Mouse (Mus musculus): ENCODE measurements at regions not wholly inside any gene's neighbourhood (a gene's known extent, or its start where the extent isn't known, plus 50 kb on each side); places are given as distances from the start of the nearest gene placed in this dataset.

DNA sequence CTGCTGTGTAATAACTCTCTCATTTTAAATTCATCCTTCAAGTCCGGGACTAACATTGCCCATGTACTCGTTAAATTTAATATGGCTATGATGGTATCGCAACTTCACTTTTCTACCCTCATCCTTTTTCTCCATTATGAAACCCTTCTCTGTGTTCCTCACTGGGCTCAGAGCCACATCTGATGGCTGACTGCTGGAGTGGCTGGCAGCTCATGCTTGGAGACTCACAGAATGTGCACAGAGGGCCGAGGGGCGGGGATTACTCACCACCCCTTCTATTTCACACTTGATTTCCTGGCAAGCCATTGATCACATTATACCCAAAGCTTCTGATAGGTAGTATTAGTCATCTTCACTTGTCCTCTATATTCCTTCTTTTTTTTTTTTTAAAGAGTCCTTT lies 81.1 kb upstream of the Vwde start:
- DNase-seq (ENCODE audit: low spot score) (no peak), ATAC-seq (ENCODE audit: insufficient read depth, low FRiP score, low TSS enrichment) (no peak)
- Histone ChIP-seq H3K27ac (ENCODE audit: low read depth, low read length) (no peak overlapping the region), H3K4me1 (ENCODE audit: control insufficient read depth, insufficient read depth, low read length) (no peaks in the 10 kb centered on the region), H3K9ac (ENCODE audit: low read length) (no peak overlapping the region), H3K36me3 (ENCODE audit: control insufficient read depth, insufficient read depth, low read length) (no peaks in the 10 kb centered on the region), H3K4me3 (ENCODE audit: low read depth, low read length) (no peak overlapping the region), H3K9me3 (ENCODE audit: control insufficient read depth, low read length) (no peaks in the 10 kb centered on the region), H3K27me3 (ENCODE audit: control insufficient read depth, insufficient read depth, low read length) (no peaks in the 10 kb centered on the region), H3K4me2 (ENCODE audit: low read depth) (no peak overlapping the region)
- WGBS: 88% methylated on average over 5 of the region's 5 CpGs

DNA sequence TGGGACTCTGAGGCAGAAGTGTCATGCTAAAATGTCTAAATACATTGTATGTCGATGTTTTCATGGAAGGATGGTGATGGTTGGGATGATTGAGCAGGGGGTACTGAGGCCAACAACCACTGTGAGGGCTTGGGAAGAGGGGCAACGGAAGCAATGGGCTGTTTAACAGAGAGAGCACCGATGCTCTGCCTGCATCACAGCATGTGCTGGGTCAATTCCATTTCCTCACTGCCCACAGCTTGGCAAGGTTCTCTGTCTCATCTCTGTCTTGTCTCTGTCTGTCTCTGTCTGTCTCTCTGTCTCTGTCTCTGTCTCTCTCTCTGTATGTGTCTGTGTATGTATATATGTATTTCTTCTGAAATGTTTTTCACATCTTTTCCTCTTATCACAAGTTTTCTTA lies 73.4 kb upstream of the Vwde start:
- Histone ChIP-seq H3K4me1 (ENCODE audit: control insufficient read depth, insufficient read depth, low read length) (no peaks in the 10 kb centered on the region), H3K27me3 (ENCODE audit: control insufficient read depth, insufficient read depth, low read length) (no peaks in the 10 kb centered on the region), H3K4me2 (ENCODE audit: low read depth) (no peak overlapping the region), H3K36me3 (ENCODE audit: control insufficient read depth, insufficient read depth, low read length) (no peaks in the 10 kb centered on the region), H3K4me3 (ENCODE audit: low read depth, low read length) (no peak overlapping the region), H3K27ac (ENCODE audit: low read depth, low read length) (no peak overlapping the region), H3K9me3 (ENCODE audit: control insufficient read depth, low read length) (no peaks in the 10 kb centered on the region), H3K9ac (ENCODE audit: low read length) (no peak overlapping the region)
- ATAC-seq (ENCODE audit: insufficient read depth, low FRiP score, low TSS enrichment) (no peak), DNase-seq (ENCODE audit: low spot score) (no peak)
- WGBS: 81% methylated on average over 3 of the region's 3 CpGs

DNA sequence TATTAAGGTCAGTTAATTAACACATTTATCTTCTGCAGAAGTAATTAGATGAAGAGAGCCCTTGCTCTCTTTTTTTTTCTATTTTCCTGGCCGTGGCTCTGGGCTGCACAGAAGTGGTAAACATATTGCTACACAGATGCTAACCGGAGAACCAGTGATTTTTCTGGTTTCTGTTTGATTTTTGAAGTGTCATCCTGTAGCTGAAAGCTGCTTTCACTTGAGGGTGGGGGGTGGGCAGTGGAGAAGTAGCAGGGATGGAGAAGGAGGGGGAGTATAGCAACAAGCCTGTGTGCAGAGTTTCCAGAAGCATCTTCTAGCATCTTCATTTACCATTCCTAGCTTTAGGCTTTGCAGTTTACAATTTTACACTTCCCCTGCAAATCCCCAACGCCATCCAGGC lies 72.3 kb upstream of the Vwde start:
- H3K27ac ChIP-seq (ENCODE audit: low read depth, low read length): no peak overlapping the region
- no peaks in the 10 kb centered on the region for H3K4me1 ChIP-seq (ENCODE audit: control insufficient read depth, insufficient read depth, low read length)
- no peak overlapping the region for H3K4me3 ChIP-seq (ENCODE audit: low read depth, low read length)
- no peak overlapping the region for H3K9ac ChIP-seq (ENCODE audit: low read length)
- no peaks in the 10 kb centered on the region for H3K36me3 ChIP-seq (ENCODE audit: control insufficient read depth, insufficient read depth, low read length)
- no peaks in the 10 kb centered on the region for H3K9me3 ChIP-seq (ENCODE audit: control insufficient read depth, low read length)
- H3K4me2 ChIP-seq (ENCODE audit: low read depth): no peak overlapping the region
- 87% methylated on average over 3 of the region's 3 CpGs for WGBS
- ATAC-seq (ENCODE audit: insufficient read depth, low FRiP score, low TSS enrichment): no peak
- H3K27me3 ChIP-seq (ENCODE audit: control insufficient read depth, insufficient read depth, low read length): no peaks in the 10 kb centered on the region
- DNase-seq (ENCODE audit: low spot score): no peak

DNA sequence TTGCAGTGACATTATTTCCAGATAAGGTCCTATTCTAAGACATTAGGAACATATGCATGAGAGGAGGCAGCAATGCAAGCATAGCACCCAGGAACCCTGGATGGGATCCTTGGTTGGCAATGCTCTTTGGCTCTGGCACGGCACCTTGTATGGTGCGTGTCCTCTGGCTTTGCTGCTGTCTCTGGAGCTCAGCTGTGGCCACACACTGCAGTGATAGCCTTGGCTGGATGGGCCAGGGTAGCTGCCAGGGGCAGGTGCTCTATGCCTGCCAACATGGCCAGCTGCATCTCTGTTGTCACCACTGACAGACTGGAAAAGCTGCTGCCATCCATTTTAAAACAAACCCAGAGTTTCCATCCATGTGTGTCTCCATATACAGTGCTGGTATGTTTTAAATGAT lies 71.3 kb upstream of the Vwde start:
- Histone ChIP-seq H3K4me2 (ENCODE audit: low read depth) (no peak overlapping the region), H3K36me3 (ENCODE audit: control insufficient read depth, insufficient read depth, low read length) (no peaks in the 10 kb centered on the region), H3K4me3 (ENCODE audit: low read depth, low read length) (no peak overlapping the region), H3K9ac (ENCODE audit: low read length) (no peak overlapping the region), H3K27ac (ENCODE audit: low read depth, low read length) (no peak overlapping the region), H3K27me3 (ENCODE audit: control insufficient read depth, insufficient read depth, low read length) (no peaks in the 10 kb centered on the region), H3K4me1 (ENCODE audit: control insufficient read depth, insufficient read depth, low read length) (no peaks in the 10 kb centered on the region), H3K9me3 (ENCODE audit: control insufficient read depth, low read length) (no peaks in the 10 kb centered on the region)
- ATAC-seq (ENCODE audit: insufficient read depth, low FRiP score, low TSS enrichment) (no peak), DNase-seq (ENCODE audit: low spot score) (no peak)
- 86% methylated on average over 2 of the region's 2 CpGs for WGBS

DNA sequence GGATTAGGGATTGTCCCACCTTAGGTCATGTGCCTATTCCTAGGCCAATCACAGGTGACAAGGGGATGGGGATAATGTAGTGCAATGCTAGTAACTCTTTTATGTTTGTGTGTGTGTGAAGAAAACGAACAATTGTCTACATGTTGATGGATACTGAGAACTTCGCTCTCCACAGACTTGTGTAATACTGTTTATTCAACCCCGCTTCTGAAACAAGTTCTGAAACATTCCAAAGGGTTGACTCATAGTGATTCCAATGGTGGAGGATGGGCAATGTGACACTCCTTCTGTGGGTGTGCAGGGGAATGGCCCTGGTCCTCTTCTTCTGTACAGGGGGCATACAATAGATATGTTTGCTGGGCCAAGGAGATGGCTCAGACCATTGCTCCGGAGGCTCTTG lies 69.6 kb upstream of the Vwde start:
- Histone ChIP-seq H3K4me2 (ENCODE audit: low read depth) (no peak overlapping the region), H3K9ac (ENCODE audit: low read length) (no peak overlapping the region), H3K4me1 (ENCODE audit: control insufficient read depth, insufficient read depth, low read length) (no peaks in the 10 kb centered on the region), H3K27me3 (ENCODE audit: control insufficient read depth, insufficient read depth, low read length) (no peaks in the 10 kb centered on the region), H3K27ac (ENCODE audit: low read depth, low read length) (no peak overlapping the region), H3K9me3 (ENCODE audit: control insufficient read depth, low read length) (no peaks in the 10 kb centered on the region), H3K36me3 (ENCODE audit: control insufficient read depth, insufficient read depth, low read length) (no peaks in the 10 kb centered on the region), H3K4me3 (ENCODE audit: low read depth, low read length) (no peak overlapping the region)
- DNase-seq (ENCODE audit: low spot score): no peak
- ATAC-seq (ENCODE audit: insufficient read depth, low FRiP score, low TSS enrichment): no peak
- WGBS: 85% methylated on average over 4 of the region's 4 CpGs

DNA sequence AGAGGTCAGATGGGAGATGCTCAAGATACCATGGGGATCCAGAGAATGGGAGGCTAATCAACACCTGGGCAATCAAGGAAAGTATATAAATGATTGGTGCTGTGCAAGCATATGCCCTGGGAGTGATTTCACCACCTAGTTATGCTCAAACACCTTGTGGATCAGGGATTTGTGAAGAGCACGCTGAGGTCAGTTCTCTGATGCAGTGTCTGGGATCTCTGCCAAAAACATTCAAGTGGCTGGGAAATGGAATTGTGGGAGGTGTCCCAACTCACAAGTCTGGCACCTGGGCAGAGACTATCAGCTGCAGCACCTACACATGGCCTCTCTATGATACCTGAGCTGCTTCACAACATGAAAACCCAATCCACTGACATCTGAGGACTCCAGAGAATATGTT lies 63.7 kb upstream of the Vwde start:
- Histone ChIP-seq H3K36me3 (ENCODE audit: control insufficient read depth, insufficient read depth, low read length) (no peaks in the 10 kb centered on the region), H3K4me3 (ENCODE audit: low read depth, low read length) (no peak overlapping the region), H3K9me3 (ENCODE audit: control insufficient read depth, low read length) (no peaks in the 10 kb centered on the region), H3K27me3 (ENCODE audit: control insufficient read depth, insufficient read depth, low read length) (no peaks in the 10 kb centered on the region), H3K27ac (ENCODE audit: low read depth, low read length) (no peak overlapping the region), H3K4me2 (ENCODE audit: low read depth) (no peak overlapping the region), H3K4me1 (ENCODE audit: control insufficient read depth, insufficient read depth, low read length) (no peaks in the 10 kb centered on the region), H3K9ac (ENCODE audit: low read length) (no peak overlapping the region)
- DNase-seq (ENCODE audit: low spot score) (no peak), ATAC-seq (ENCODE audit: insufficient read depth, low FRiP score, low TSS enrichment) (no peak)
- WGBS: 87% methylated on average over 1 of the region's 1 CpGs

DNA sequence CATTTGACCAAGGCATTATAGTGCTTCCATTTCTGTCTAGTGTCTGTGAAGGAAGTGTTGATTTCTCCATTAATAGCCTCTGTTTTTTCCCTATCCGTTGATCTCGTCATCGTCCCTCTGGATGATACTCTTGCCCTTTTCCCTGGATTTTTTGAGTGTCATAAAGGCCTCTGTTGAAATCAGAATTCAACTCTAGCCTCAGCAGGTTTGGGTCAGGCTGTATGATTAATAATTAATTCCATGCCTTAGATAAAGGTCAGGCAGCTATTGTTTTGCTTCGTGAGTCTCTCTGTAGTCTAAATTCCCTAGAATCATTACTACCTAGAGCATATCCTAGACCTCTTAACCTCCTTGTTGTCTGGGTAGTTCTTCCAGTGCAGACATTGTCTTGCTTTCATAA lies 63.0 kb upstream of the Vwde start:
- WGBS: 88% methylated on average over 4 of the region's 4 CpGs
- no peaks in the 10 kb centered on the region for H3K9me3 ChIP-seq (ENCODE audit: control insufficient read depth, low read length)
- H3K4me2 ChIP-seq (ENCODE audit: low read depth): no peak overlapping the region
- DNase-seq (ENCODE audit: low spot score) (no peak), ATAC-seq (ENCODE audit: insufficient read depth, low FRiP score, low TSS enrichment) (no peak)
- H3K27ac ChIP-seq (ENCODE audit: low read depth, low read length): no peak overlapping the region
- H3K36me3 ChIP-seq (ENCODE audit: control insufficient read depth, insufficient read depth, low read length): no peaks in the 10 kb centered on the region
- no peak overlapping the region for H3K9ac ChIP-seq (ENCODE audit: low read length)
- H3K27me3 ChIP-seq (ENCODE audit: control insufficient read depth, insufficient read depth, low read length): no peaks in the 10 kb centered on the region
- no peaks in the 10 kb centered on the region for H3K4me1 ChIP-seq (ENCODE audit: control insufficient read depth, insufficient read depth, low read length)
- H3K4me3 ChIP-seq (ENCODE audit: low read depth, low read length): no peak overlapping the region

DNA sequence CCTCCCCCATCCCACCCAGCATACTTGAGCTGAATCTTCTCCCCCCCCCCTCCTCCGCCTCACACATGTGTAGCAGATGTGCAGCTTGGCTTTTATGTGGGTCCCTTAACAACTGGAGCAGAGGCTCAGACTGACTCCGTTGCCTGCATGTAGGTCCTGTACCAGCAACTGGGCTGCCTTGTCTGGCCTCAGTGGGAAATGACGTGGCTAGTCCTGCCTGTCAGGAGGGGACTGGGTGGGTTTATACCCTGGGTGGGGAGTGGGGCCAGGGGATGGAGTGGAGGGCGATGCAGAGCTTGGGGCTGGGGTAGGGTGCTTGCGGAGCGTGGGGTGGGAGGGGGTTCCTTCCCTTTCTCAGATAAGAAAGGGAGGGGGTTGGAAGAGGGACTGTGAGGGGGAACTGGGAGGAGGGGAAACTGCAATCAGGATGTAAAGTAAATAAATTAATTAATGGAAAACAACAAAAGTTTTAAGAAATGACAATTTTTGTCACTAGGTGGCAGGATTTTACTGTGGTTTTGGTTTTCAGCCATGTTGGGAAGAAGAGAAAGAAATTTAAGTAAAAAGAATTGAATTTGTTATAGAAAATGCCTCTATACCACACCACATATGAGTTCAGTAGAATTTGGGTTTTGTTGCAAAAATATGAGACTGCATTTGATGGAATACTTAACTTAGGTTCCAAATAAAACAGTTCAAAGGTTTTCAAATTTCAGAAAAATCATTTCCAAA lies 61.9 kb upstream of the Vwde start:
- DNase-seq (ENCODE audit: low spot score) (no peak), ATAC-seq (ENCODE audit: insufficient read depth, low FRiP score, low TSS enrichment) (peak; percentile 36; the same call in 1 of the 2 replicates)
- H3K36me3 ChIP-seq (ENCODE audit: control insufficient read depth, insufficient read depth, low read length): no peaks in the 10 kb centered on the region
- WGBS: 56% methylated on average over 6 of the region's 6 CpGs
- H3K4me2 ChIP-seq (ENCODE audit: low read depth): no peak overlapping the region
- H3K9me3 ChIP-seq (ENCODE audit: control insufficient read depth, low read length): no peaks in the 10 kb centered on the region
- no peaks in the 10 kb centered on the region for H3K4me1 ChIP-seq (ENCODE audit: control insufficient read depth, insufficient read depth, low read length)
- H3K4me3 ChIP-seq (ENCODE audit: low read depth, low read length): no peak overlapping the region
- H3K27ac ChIP-seq (ENCODE audit: low read depth, low read length): no peak overlapping the region
- no peaks in the 10 kb centered on the region for H3K27me3 ChIP-seq (ENCODE audit: control insufficient read depth, insufficient read depth, low read length)
- no peak overlapping the region for H3K9ac ChIP-seq (ENCODE audit: low read length)

DNA sequence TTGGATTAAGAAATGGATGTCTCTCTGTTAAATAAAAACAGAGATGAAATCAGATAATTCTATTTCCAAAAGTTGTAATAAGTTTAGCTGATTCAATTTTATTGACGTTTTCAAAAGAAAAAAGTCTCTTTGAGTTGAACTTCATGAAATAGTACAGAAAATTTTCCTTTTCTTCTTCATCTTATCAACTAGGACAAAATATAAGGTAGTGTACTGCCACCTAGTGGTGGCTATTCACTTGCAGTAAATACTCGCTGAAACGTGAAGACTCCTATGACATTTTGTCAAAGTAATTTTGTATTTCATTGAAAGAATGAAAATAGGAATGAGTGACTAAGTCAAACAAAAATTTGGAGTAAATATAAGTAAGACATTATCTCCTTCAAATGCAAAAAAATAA lies 56.1 kb upstream of the Vwde start:
- Histone ChIP-seq H3K27me3 (ENCODE audit: control insufficient read depth, insufficient read depth, low read length) (no peaks in the 10 kb centered on the region), H3K4me2 (ENCODE audit: low read depth) (no peak overlapping the region), H3K27ac (ENCODE audit: low read depth, low read length) (no peak overlapping the region), H3K4me1 (ENCODE audit: control insufficient read depth, insufficient read depth, low read length) (no peaks in the 10 kb centered on the region), H3K36me3 (ENCODE audit: control insufficient read depth, insufficient read depth, low read length) (no peaks in the 10 kb centered on the region), H3K9me3 (ENCODE audit: control insufficient read depth, low read length) (no peaks in the 10 kb centered on the region), H3K9ac (ENCODE audit: low read length) (no peak overlapping the region), H3K4me3 (ENCODE audit: low read depth, low read length) (no peak overlapping the region)
- DNase-seq (ENCODE audit: low spot score) (peak; percentile 38), ATAC-seq (ENCODE audit: insufficient read depth, low FRiP score, low TSS enrichment) (no peak; the same call in 1 of the 2 replicates)
- 6% methylated on average over 3 of the region's 3 CpGs for WGBS

Measured in neural tube, embryonic 11.5 days (tissue).